Mouse (Mus musculus): ENCODE data around the gene Ap5z1.

Ap5z1 gene

GRCm38 (mm10) chr5:142439911-142440432 is 23.8 kb upstream of the Ap5z1 start:
- DNase-seq (ENCODE audit: low spot score in 2 of 2), result no peak

DNA sequence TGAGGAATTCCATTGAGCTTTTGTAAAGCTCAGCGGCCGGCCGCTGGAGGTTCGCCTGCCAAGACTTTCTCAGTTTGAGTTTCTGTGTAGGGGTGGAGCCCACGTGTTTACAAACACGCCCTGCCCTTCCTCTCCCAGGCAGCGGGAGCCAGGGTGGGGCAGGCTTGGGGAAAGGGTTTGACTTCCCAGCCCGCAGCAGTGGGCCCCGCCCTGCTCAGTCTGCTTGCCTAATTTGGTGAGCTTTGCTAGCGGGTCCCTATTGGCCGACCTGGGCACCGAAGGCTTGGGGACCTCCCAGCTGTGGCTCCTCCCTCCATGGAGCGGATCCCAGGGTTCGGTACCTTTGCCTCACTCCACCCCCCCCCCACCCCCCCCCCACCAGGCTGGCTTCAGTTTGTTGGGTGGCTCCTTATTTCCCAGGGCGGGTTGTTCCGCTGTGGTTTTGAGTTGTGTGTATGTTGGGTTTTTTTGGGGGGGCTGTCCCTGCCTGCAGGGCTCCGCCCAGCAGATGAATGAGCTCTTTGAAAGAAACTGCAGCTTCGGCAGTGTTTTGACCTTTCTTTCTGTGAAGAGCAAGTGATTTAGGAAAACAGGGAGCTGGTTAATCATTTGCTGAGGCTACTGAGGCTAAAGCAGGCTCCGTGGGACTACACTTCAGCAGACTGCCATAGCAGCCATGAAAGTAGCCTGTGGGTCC is 23.1 kb upstream of the Ap5z1 start:
- peak in 1 of 2 experiments; percentile 52 for DNase-seq (ENCODE audit: low spot score in 2 of 2)

DNA sequence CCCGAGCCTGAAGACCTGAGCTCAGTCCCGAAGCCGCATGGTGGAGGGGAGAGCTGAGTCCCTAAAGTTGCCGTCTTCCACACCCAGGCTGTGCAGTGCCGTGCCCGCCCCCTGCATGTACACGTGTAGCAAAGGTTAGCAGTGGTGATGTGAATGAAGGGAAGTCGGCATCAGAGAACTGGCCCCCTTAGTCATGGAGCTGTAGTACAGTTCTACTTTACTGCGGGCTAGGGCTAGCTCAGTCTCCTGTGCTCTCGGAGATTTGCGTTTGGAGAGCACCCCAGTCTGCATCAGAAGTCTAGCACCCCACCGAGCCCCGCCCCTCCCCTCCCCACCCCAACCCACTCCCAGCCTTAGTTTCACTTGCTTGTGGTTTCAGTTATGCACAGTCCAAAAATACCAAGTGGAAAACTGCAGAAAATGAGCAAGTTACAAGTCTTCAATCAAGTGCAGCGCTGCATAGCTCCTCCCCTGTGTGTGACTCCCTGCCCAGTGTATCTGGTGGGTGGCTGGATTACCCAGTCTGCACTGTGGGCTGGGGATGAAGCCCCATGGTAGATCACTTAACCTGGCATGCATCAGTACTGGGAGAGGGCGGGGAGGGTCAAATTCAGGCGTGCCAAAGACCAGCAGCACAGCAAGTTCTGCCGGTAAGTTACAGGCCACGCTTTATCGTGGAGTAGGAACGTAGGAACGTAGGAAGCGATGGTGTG is 22.3 kb upstream of the Ap5z1 start:
- DNase-seq (ENCODE audit: low spot score in 2 of 2), result no peak

DNA sequence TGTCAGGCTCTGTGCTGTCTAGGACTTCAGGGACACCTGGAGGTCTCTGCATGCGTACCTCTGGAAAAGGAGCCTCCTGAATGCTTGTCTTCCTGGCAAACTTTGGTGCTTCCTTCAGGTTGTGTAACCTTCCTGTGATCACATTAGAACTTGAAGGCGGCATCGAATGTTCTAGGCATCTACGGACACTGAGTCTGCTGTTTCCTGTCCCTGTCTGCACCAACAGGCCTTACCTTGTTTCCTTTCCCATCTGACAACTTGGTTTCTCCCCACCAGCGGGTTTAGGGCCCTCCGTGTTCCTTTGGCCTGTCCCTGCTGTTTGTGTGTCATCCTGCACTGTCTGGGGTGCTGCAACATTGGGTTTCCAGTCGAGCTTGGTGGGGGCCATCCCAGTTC is 21.7 kb upstream of the Ap5z1 start:
- no peak for DNase-seq (ENCODE audit: low spot score in 2 of 2)

DNA sequence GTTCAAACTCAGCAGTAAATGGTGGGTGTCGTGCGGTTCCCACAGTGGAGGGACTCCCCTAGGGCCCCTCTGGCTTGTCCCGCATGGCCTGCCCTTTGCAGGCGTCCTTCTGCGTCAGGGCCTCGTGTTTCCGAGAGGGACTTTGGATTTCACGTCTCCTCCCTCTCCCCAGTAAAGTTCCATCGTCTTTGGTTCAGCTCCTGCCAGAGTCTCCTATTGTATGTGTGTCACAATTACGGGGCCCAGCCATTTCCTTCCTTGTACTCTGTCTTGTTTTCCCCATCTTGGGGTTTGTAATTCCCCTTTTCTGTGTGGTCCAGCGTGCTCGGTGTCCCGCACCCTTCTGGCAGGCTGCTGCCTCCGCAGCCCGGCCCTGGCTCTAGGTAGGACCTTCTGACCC is 20.2 kb upstream of the Ap5z1 start:
- DNase-seq (ENCODE audit: low spot score in 2 of 2), result no peak

GRCm38 (mm10) chr5:142443994-142444393 is 19.8 kb upstream of the Ap5z1 start:
- DNase-seq (ENCODE audit: low spot score in 2 of 2), result no peak

GRCm38 (mm10) chr5:142444791-142445531 is 18.8 kb upstream of the Ap5z1 start:
- no peak for DNase-seq (ENCODE audit: low spot score in 2 of 2)

DNA sequence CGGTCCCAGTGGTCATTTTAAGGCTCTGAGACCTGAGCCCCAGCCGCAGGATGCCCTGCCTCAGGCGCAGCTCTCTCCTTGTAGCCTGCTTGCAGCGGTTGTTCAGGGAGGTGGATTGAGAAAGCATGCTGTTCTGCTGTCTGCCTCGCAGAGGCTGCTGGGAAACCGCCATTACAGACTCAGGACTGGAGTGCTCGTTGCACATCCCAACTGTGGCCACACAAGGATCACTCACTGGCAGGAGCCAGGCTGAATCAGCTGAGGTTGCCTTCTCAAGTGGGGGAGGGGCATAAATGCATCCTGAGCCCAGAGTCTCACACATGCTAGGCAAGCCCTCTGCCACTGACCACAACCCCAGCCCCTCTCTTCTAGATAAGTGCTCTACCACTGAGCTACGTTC is 18.0 kb upstream of the Ap5z1 start:
- no peak for DNase-seq (ENCODE audit: low spot score in 2 of 2)

GRCm38 (mm10) chr5:142448076-142448475 is 15.7 kb upstream of the Ap5z1 start:
- DNase-seq (ENCODE audit: low spot score in 2 of 2), result peak; percentile 90 to 94

- DNase-seq (ENCODE audit: low spot score in 2 of 2), result no peak
Observed at GRCm38 (mm10) chr5:142448623-142449022, 15.1 kb upstream of the Ap5z1 start.

DNA sequence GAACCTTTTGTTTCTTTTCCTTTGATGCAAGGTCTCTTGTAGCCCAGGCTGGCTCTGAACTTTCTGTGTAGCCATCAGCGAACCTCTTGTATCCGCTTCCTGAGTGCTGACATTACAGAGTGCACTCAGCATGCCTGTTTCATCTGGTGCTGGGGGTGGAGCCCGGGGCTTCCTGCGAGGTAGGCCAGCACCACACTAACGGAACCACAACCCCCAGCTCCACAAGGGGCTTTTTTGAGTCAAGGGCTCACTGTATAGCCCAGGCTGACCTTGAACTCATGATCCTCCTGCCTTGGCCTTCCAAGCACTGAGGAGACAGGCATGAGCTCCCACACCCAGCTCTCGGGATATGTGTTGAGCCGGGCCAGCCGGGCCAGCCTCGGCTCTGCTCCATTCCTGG is 12.9 kb upstream of the Ap5z1 start:
- DNase-seq (ENCODE audit: low spot score in 2 of 2), result no peak

- no peak for DNase-seq (ENCODE audit: low spot score in 2 of 2)
Observed at GRCm38 (mm10) chr5:142451759-142452158, 12.0 kb upstream of the Ap5z1 start.

DNA sequence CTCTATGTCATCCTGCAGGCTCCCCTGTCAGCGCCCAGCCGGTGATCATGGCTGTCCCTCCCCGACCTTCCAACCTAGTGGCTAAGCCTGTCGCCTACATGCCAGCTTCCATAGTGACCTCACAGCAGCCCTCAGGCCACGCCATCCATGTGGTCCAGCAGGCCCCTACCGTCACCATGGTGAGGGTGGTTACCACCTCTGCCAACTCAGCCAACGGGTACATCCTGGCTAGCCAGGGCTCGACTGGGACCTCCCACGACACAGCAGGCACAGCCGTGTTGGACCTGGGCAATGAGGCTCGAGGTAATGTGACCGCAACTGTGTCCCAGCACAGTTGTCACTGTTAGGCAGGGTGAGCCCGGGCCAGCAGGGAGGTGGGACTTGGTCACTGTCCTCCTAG is 10.0 kb upstream of the Ap5z1 start:
- DNase-seq (ENCODE audit: low spot score in 2 of 2), result no peak

DNA sequence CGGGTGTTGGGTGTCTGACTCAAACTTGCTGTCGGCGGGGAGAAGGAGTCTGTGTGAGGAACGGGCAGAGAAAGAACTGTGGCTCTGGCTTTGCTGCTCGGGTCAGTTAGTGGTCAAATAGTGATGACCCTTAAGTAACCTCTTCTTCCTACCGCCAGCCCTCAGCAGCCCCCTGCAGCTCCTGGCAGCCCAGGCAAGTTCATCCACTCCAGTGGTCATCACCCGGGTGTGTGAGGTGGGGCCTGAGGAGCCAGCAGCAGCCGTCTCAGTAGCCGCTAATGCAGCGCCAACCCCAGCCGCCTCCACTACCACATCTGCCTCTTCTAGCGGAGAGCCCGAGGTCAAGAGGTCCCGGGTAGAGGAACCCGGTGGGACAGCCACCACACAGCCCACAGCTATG is 7.4 kb upstream of the Ap5z1 start:
- DNase-seq (ENCODE audit: low spot score in 2 of 2), result no peak

- no peak for DNase-seq (ENCODE audit: low spot score in 2 of 2)
Observed at GRCm38 (mm10) chr5:142457345-142457744, 6.4 kb upstream of the Ap5z1 start.

DNA sequence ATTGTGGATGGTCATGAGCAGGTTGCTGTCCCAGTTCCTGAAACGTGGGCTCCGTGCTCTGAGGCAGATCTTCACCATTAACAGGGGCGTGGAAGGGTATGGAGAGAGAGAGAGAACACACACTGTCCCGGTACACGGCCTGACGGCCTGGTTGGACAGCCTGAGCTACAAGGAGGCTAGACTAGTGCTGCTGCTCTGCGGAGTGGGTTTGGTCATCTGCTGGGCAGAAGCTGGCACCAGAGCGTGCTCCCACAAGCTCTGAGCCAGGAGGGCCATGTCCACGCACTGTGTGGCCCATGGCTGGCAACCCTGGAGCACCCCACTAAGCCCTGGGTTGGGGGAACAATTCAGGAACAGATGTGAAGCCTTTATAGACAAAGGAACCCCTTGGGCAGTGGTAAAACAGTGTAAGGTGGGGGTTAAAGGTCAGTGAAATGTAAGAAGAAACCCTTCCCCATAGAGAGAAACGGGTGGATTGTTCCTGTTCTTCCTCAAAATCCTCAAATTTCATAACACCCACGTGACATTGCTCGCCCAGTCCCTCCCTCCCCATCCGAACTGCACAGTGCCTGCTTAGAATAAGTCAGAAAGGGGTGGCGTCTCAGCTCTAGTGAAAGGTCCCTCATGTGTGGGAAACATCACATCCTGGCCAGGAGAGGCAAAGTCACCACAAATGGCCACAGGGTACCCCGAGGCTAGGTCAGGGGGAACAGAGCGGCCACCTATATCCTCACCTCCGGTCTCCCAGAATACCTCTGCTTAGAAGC is 4.8 kb upstream of the Ap5z1 start:
- no peak for DNase-seq (ENCODE audit: low spot score in 2 of 2)

- DNase-seq (ENCODE audit: low spot score in 2 of 2), result no peak
Observed at GRCm38 (mm10) chr5:142459834-142460233, 3.9 kb upstream of the Ap5z1 start.

- DNase-seq (ENCODE audit: low spot score in 2 of 2), result no peak
Observed at GRCm38 (mm10) chr5:142461942-142462640, 1.7 kb upstream of the Ap5z1 start.

DNA sequence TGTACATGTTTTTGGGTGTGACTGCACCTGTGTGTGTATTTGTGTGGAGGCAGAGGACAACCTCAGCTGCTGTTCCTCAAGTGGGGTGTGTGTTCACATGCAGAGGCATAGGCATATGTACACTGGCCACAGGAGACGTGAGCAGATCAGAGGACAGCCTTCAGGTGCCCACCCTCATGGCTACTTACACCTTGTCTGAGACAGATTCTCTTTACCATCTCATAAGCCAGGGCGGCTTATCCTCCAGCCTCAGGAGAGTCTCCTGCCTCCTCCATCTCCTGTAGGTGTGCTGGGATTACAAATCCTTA is 1.1 kb upstream of the Ap5z1 start:
- DNase-seq (ENCODE audit: low spot score in 2 of 2), result no peak

DNA sequence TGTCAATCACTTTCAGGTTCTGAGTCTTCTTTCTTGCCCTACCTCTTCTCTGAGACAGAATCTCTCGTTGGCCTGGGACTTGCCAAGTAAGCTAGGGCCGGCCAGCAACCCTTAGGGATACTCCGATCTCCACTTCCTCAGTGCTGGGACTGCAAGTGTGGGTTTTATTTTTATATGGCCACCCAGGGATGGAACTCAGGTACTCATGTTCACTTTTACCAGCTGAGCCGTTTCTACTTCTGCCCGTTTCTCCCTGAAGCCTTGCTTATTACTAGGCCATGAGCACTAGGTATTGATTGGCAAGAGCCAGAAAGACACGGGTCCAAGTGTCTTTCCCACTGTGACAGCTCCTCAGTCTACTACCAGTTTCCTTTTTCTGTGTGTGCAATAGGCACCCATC is 733 bp upstream of the Ap5z1 start:
- no peak for DNase-seq (ENCODE audit: low spot score in 2 of 2)

- DNase-seq (ENCODE audit: low spot score in 2 of 2), result no peak
Observed at GRCm38 (mm10) chr5:142468375-142468774, 4.6 kb downstream of the Ap5z1 start.

Data from frontal cortex, postnatal 36 days (tissue).